Mouse (Mus musculus): Measurements from ENCODE around the gene Kcnb1. TPM values are rescaled to one million over a fixed set of nuclear protein-coding genes. Genes with fewer than 3 reads are reported as not detected.
A peak's percentile ranks its signal among the peaks of the same experiment; 100 is the strongest.

Kcnb1 gene
- polyA plus RNA-seq, 1 experiment from 2014 or later, result 1.6 TPM

DNA sequence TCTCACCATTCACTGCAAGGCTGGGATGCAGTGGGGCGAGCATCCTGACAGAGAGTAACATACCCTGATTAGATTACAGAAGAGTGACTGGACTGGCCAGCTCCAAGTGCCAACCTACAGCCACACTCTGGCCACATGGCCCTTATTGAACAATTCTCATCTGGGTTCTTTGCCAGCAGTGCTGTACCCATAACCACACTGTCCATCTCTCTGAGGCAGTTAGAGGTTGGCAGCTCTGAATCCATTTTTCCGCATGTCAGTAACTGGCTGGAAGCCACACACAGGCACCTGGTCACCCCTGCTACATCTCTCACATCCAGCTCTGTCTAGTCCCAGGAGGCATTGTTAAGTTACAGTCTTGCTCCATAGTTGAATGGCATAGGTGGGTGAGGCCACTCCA lies 46.0 kb downstream of the Kcnb1 start:
- no peaks in the 10 kb centered on the region for H3K4me1 ChIP-seq (replicated peaks; ENCODE audit: control insufficient read depth, insufficient read depth)
- no peak overlapping the region for H3K27ac ChIP-seq (replicated peaks)
- WGBS, result 73% methylated on average over 2 of the region's 2 CpGs
- no peak overlapping the region for H3K4me2 ChIP-seq (replicated peaks; ENCODE audit: low read depth)
- no peak overlapping the region for H3K9ac ChIP-seq (ENCODE audit: low read length)
- TF ChIP-seq CTCF (IDR thresholded peaks at IDR 0.05; ENCODE audit: low read depth), result no peak
- no peak for TF ChIP-seq EP300 (optimal IDR thresholded peaks at IDR 0.05)
- no peaks in the 10 kb centered on the region for H3K9me3 ChIP-seq (ENCODE audit: control insufficient read depth, low read length)
- H3K27me3 ChIP-seq (ENCODE audit: control insufficient read depth, insufficient read depth, low read length), result no peaks in the 10 kb centered on the region
- H3K4me3 ChIP-seq (ENCODE audit: low read depth, low read length), result no peak overlapping the region
- ATAC-seq (ENCODE audit: low FRiP score, low TSS enrichment) (no peak), DNase-seq (ENCODE audit: low spot score) (no peak)
- H3K36me3 ChIP-seq (ENCODE audit: control insufficient read depth, insufficient read depth, low read length), result no peaks in the 10 kb centered on the region

DNA sequence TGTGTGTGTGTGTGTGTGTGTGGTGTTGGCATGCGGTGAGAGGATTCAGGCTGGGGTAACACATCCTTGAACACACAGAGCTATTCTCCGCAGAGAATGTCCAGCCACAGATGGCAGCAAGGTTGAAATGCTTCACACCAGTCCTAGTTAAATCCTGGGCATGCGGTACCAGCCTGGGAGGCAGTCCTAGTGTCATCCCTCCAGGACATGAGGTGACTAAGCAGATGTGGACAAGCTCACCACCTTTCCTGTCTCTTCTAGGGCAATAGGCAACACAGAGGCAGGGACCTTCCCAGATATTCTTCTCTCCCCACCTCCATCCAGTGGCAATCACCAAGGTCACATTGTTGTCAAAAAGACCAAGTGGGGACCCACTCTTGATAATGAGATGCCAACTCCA lies 47.7 kb downstream of the Kcnb1 start:
- Histone ChIP-seq H3K27me3 (ENCODE audit: control insufficient read depth, insufficient read depth, low read length) (no peaks in the 10 kb centered on the region), H3K4me2 (replicated peaks; ENCODE audit: low read depth) (no peak overlapping the region), H3K36me3 (ENCODE audit: control insufficient read depth, insufficient read depth, low read length) (no peaks in the 10 kb centered on the region), H3K27ac (replicated peaks) (no peak overlapping the region), H3K4me1 (replicated peaks; ENCODE audit: control insufficient read depth, insufficient read depth) (no peaks in the 10 kb centered on the region), H3K9ac (ENCODE audit: low read length) (no peak overlapping the region), H3K4me3 (ENCODE audit: low read depth, low read length) (no peak overlapping the region), H3K9me3 (ENCODE audit: control insufficient read depth, low read length) (no peaks in the 10 kb centered on the region)
- DNase-seq (ENCODE audit: low spot score), result no peak
- no peak for ATAC-seq (ENCODE audit: low FRiP score, low TSS enrichment)
- WGBS, result 95% methylated on average over 3 of the region's 3 CpGs
- TF ChIP-seq CTCF (IDR thresholded peaks at IDR 0.05; ENCODE audit: low read depth), result no peak
- TF ChIP-seq EP300 (optimal IDR thresholded peaks at IDR 0.05), result no peak

DNA sequence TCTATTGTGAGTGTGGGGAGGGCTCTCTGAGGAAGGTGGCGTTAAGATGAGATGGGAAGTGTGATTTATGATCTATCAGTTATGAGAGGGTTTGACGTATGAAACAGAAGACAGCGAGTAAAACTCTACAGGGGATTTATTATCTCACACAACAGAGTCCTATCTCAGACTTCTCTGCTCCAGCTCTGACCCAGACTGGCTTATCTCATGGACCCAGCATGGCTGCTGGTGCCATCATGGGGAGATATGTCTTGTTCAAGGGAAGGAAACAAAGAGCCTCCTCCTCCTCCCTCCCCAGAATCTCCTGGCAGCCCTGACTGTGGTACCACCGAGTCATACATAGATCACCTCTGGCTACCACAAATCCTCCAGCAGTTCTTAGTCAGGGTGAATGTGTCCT lies 48.1 kb downstream of the Kcnb1 start:
- no peak for DNase-seq (ENCODE audit: low spot score)
- ATAC-seq (ENCODE audit: low FRiP score, low TSS enrichment), result no peak
- no peaks in the 10 kb centered on the region for H3K36me3 ChIP-seq (ENCODE audit: control insufficient read depth, insufficient read depth, low read length)
- H3K27ac ChIP-seq (replicated peaks), result no peak overlapping the region
- 78% methylated on average over 4 of the region's 4 CpGs for WGBS
- no peak overlapping the region for H3K9ac ChIP-seq (ENCODE audit: low read length)
- TF ChIP-seq EP300 (optimal IDR thresholded peaks at IDR 0.05) (no peak), CTCF (IDR thresholded peaks at IDR 0.05; ENCODE audit: low read depth) (no peak)
- H3K4me3 ChIP-seq (ENCODE audit: low read depth, low read length), result no peak overlapping the region
- H3K9me3 ChIP-seq (ENCODE audit: control insufficient read depth, low read length), result no peaks in the 10 kb centered on the region
- H3K27me3 ChIP-seq (ENCODE audit: control insufficient read depth, insufficient read depth, low read length), result no peaks in the 10 kb centered on the region
- no peak overlapping the region for H3K4me2 ChIP-seq (replicated peaks; ENCODE audit: low read depth)
- H3K4me1 ChIP-seq (replicated peaks; ENCODE audit: control insufficient read depth, insufficient read depth), result no peaks in the 10 kb centered on the region

DNA sequence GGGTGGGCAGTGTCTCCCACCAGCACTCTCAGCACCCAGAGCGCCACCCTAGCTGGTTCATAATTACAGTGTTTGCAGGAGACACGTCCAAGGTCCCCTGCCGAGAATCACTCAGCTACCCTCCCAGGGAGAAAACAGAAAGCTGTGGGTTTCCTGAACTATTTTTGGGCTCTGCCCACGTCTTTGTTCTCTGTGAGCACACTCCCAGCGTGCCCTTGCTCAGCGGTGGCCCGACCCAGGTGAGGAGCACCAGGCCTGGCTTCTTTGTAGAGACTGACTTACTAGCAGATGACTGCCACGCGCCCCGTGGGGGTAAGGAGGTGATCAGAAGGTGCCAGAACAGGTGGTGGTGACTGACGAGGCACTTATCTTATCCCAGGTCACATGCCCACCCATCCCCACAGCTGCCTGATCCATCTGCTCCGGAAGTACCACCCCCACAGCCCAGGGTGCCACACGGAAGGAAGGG lies 50.1 kb downstream of the Kcnb1 start:
- ATAC-seq (ENCODE audit: low FRiP score, low TSS enrichment), result no peak
- 48% methylated on average over 13 of the region's 13 CpGs for WGBS
- TF ChIP-seq CTCF (IDR thresholded peaks at IDR 0.05; ENCODE audit: low read depth), result no peak
- TF ChIP-seq EP300 (optimal IDR thresholded peaks at IDR 0.05), result no peak

DNA sequence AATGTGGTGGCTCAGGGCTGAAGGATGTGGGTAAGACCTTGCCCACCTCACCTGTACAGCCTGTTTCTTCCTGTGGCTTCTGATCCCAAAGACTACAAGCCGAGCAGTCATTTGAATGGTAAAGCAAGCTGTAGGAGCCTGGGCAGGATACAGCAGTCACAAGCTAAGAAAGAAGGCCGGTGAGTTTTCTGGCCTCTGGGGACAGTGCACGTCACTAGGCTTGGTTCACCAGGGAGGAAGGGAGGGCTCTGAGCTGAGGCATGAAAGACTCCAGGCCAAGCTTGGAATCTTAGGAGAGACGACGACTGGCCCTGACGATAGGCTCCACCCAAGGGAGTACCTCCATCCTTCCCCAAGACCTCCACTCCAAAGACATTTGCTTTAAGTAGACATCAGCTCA lies 51.3 kb downstream of the Kcnb1 start:
- no peaks in the 10 kb centered on the region for H3K9me3 ChIP-seq (ENCODE audit: control insufficient read depth, low read length)
- TF ChIP-seq EP300 (optimal IDR thresholded peaks at IDR 0.05) (no peak), CTCF (IDR thresholded peaks at IDR 0.05; ENCODE audit: low read depth) (no peak)
- 74% methylated on average over 6 of the region's 6 CpGs for WGBS

More for the DNA sequence above, 50.1 kb downstream of the Kcnb1 start:
- Histone ChIP-seq H3K4me2 (replicated peaks; ENCODE audit: low read depth) (no peak overlapping the region), H3K27ac (replicated peaks) (no peak overlapping the region), H3K36me3 (ENCODE audit: control insufficient read depth, insufficient read depth, low read length) (no peaks in the 10 kb centered on the region), H3K4me1 (replicated peaks; ENCODE audit: control insufficient read depth, insufficient read depth) (no peaks in the 10 kb centered on the region), H3K9ac (ENCODE audit: low read length) (no peak overlapping the region), H3K27me3 (ENCODE audit: control insufficient read depth, insufficient read depth, low read length) (no peaks in the 10 kb centered on the region), H3K9me3 (ENCODE audit: control insufficient read depth, low read length) (no peaks in the 10 kb centered on the region), H3K4me3 (ENCODE audit: low read depth, low read length) (no peak overlapping the region)
- DNase-seq (ENCODE audit: low spot score), result no peak

DNA sequence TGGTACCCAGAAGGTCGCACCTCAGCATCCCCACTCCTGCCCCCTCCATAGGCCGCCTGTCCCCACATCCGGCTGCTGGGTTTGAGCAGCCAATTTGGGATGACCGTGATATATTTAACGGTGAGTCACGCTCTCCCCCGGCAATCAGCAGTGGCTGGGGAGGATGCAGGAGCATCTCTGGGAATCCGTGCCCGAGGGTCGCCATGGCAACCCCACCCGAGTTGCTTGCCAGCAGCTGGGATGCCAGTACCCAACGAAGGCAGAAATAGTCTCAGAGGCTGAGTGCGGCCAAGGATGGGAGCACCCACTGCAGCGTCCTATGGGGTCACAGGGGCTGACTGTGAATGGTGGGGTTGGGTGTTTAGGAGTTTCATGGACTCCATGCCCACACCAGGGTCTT lies 53.0 kb downstream of the Kcnb1 start:
- Histone ChIP-seq H3K4me1 (replicated peaks; ENCODE audit: control insufficient read depth, insufficient read depth) (no peaks in the 10 kb centered on the region), H3K9ac (ENCODE audit: low read length) (no peak overlapping the region), H3K27ac (replicated peaks) (no peak overlapping the region), H3K4me2 (replicated peaks; ENCODE audit: low read depth) (no peak overlapping the region), H3K27me3 (ENCODE audit: control insufficient read depth, insufficient read depth, low read length) (no peaks in the 10 kb centered on the region), H3K9me3 (ENCODE audit: control insufficient read depth, low read length) (no peaks in the 10 kb centered on the region), H3K4me3 (ENCODE audit: low read depth, low read length) (no peak overlapping the region), H3K36me3 (ENCODE audit: control insufficient read depth, insufficient read depth, low read length) (no peaks in the 10 kb centered on the region)
- DNase-seq (ENCODE audit: low spot score), result no peak
- TF ChIP-seq EP300 (optimal IDR thresholded peaks at IDR 0.05) (no peak), CTCF (IDR thresholded peaks at IDR 0.05; ENCODE audit: low read depth) (no peak)
- WGBS, result 72% methylated on average over 14 of the region's 14 CpGs
- ATAC-seq (ENCODE audit: low FRiP score, low TSS enrichment), result peak; percentile 19; the same call in 1 of the 2 replicates

More for the DNA sequence above, 51.3 kb downstream of the Kcnb1 start:
- Histone ChIP-seq H3K36me3 (ENCODE audit: control insufficient read depth, insufficient read depth, low read length) (no peaks in the 10 kb centered on the region), H3K4me3 (ENCODE audit: low read depth, low read length) (no peak overlapping the region), H3K9ac (ENCODE audit: low read length) (no peak overlapping the region), H3K27ac (replicated peaks) (no peak overlapping the region), H3K4me2 (replicated peaks; ENCODE audit: low read depth) (no peak overlapping the region), H3K4me1 (replicated peaks; ENCODE audit: control insufficient read depth, insufficient read depth) (no peaks in the 10 kb centered on the region), H3K27me3 (ENCODE audit: control insufficient read depth, insufficient read depth, low read length) (no peaks in the 10 kb centered on the region)
- DNase-seq (ENCODE audit: low spot score) (no peak), ATAC-seq (ENCODE audit: low FRiP score, low TSS enrichment) (no peak)

Measured in stomach, postnatal 0 days (tissue).